Mouse (Mus musculus): ENCODE measurements around the gene Abcb7. TPM values are rescaled to one million over a fixed set of nuclear protein-coding genes. Genes with fewer than 3 reads are reported as not detected.

Abcb7 gene
- total RNA-seq (2014; rRNA removed), result 16.1 and 16.4 TPM in 2 replicates
- polyA plus RNA-seq (2015; fragmentation: Nextera tagmentation; extraction: Ambion mirVana), result 2.8 and 3.4 TPM in 2 replicates

DNA sequence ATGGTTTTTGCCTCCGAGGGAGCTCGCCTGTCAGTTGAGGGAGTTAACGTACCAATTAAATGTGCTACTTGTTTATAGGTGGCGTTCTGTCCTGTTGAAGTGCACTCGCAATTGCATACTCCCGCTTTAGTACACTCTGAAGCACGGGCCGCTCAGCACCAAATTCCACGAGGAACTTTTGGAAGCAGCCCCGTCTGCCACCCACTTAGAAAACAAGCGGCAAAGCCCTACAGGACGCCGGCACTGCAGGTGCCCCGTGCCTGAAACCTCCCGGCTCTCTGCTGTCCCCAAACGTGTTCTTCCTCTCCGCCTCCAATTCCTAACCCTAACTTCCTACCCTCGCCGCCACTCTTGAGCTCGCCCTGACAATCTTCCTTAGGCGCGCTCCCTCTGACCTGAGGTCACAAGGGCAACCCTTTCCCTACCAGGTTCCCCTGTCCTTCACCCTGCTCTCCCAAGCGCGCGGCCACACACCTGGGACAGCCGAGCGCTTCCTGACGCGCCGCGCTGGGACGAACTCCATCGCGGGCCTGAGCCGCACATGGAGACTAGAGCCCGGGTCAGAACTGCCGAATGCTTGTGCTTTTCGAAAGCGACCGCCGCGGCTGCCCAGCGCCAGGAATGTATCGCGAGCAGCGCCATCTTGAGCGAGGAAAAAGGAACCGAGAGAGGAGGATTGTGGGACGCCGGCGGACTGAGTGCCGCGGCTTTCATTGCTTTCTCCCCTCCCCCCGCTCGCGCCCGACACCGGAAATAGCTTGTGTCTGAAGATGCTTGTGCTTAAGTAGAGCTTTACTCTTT is at the start of gene Abcb7:
Abcb7 (minus strand) TSS at position 674 of the 801 bp plus-strand sequence.
- no peaks in the 10 kb centered on the region for H3K4me1 ChIP-seq (ENCODE audit: insufficient read depth)
- H3K36me3 ChIP-seq (ENCODE audit: insufficient read depth), result no peaks in the 10 kb centered on the region
- H3K4me2 ChIP-seq (ENCODE audit: low read depth), result peak within 1 kb of the TSS; percentile 45
- H3K9me3 ChIP-seq (ENCODE audit: low read length), result no peaks in the 10 kb centered on the region
- peak within 1 kb of the TSS; percentile 59 for H3K9ac ChIP-seq
- peak; percentile 98 for ATAC-seq
- peak; percentile 34 for TF ChIP-seq CTCF (IDR thresholded peaks at IDR 0.05; ENCODE audit: low read depth)
- H3K27ac ChIP-seq (ENCODE audit: low read depth, low read length), result peak within 1 kb of the TSS; percentile 86
- peak within 1 kb of the TSS; percentile 61 for H3K4me3 ChIP-seq (ENCODE audit: low read depth, low read length)
- 24% methylated on average over 58 of the region's 58 CpGs for WGBS
- peak; percentile 89 for DNase-seq
- H3K27me3 ChIP-seq (ENCODE audit: insufficient read depth, low read length), result no peaks in the 10 kb centered on the region

DNA sequence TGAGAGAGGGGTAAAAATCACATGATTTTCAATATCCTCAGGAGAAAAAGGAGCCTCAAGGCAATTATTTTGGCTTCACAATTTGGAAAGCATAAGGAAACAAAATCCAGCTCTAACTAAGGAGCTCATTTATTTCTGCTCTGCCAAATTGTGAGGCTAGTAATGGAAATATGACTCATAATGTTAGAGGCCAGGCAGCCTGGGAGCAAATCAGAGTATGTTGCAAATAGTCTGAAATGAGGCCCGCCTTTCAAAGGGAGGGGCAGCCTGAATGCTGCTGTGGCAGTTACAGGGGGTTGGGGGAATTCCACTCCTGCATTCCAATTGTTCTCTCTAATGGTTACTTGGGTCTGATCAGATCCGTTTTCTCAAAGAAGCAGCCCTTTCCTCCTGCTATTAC is 48.1 kb upstream of the Abcb7 start:
- Histone ChIP-seq H3K9ac (no peak overlapping the region), H3K4me3 (ENCODE audit: low read depth, low read length) (no peak overlapping the region), H3K9me3 (ENCODE audit: low read length) (no peaks in the 10 kb centered on the region), H3K4me1 (ENCODE audit: insufficient read depth) (no peaks in the 10 kb centered on the region), H3K27ac (ENCODE audit: low read depth, low read length) (no peak overlapping the region), H3K36me3 (ENCODE audit: insufficient read depth) (no peaks in the 10 kb centered on the region), H3K4me2 (ENCODE audit: low read depth) (no peak overlapping the region), H3K27me3 (ENCODE audit: insufficient read depth, low read length) (no peaks in the 10 kb centered on the region)
- ATAC-seq (no peak), DNase-seq (no peak)
- no peak for TF ChIP-seq CTCF (IDR thresholded peaks at IDR 0.05; ENCODE audit: low read depth)
- 49% methylated on average over 2 of the region's 2 CpGs for WGBS

DNA sequence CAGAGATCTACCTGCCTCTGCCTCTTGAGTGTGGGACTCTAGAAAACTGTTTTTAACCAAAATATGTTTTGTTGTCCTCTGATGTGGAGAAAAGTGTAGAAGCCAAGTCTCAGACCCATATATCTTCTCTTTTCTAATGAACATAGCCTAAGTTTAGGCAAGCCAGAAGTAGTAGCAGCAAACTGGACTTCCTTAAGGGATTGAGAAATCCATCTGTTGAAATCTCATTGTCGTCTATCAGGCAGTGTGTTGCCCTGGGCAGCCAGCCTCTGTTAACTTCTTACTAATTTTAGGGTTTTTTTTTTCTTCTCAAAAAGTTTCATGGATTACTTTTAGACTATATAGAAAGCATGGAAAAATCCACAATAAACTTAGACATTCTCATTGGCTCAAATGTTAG is 38.8 kb upstream of the Abcb7 start:
- H3K27ac ChIP-seq (ENCODE audit: low read depth, low read length), result no peak overlapping the region
- 78% methylated on average over 1 of the region's 1 CpGs for WGBS
- DNase-seq (no peak), ATAC-seq (no peak)
- TF ChIP-seq CTCF (IDR thresholded peaks at IDR 0.05; ENCODE audit: low read depth), result no peak
- no peaks in the 10 kb centered on the region for H3K36me3 ChIP-seq (ENCODE audit: insufficient read depth)
- H3K4me3 ChIP-seq (ENCODE audit: low read depth, low read length), result no peak overlapping the region
- no peak overlapping the region for H3K4me2 ChIP-seq (ENCODE audit: low read depth)
- no peaks in the 10 kb centered on the region for H3K9me3 ChIP-seq (ENCODE audit: low read length)
- no peaks in the 10 kb centered on the region for H3K4me1 ChIP-seq (ENCODE audit: insufficient read depth)
- H3K27me3 ChIP-seq (ENCODE audit: insufficient read depth, low read length), result no peaks in the 10 kb centered on the region
- H3K9ac ChIP-seq, result no peak overlapping the region

DNA sequence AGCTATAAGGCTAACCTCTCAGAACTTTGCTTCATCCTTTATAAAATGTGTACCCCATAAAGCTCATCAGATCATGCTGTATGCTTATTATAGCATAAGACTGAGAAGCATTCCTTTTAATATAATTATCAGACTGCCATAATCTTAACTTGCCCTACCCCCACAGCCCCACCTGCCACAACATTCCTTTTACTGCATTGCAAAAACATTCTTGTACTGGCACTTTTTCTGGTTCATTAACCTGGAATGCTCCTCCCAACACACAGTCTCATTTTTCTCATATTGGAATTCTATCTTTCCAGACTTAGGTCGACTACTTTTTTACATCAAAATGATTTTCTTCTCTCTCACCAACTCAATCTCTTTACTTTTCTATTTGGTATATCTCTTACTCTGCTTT is 19.8 kb upstream of the Abcb7 start:
- H3K27ac ChIP-seq (ENCODE audit: low read depth, low read length), result no peak overlapping the region
- 26% methylated on average over 1 of the region's 1 CpGs for whole genome bisulfite sequencing

DNA sequence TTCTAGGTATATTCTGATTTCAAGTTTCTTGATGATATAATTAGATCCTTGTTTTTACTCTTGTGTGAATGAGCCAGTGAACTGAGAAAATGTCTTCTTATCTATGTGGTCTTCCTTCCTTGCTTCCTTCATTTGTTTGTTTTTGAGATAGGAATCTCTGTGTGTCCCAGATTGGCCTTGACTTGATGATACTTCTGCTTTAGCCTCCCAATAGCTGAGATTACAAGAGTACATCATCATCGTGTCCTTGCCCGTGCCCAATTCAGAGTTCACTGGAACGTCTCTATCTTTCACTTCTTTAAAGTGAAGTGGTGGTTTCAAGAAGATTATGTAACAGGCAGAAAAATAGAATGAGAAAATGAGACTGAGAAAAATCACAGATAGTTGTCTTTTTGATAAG is 14.5 kb upstream of the Abcb7 start:
- DNase-seq (no peak), ATAC-seq (no peak)
- H3K27ac ChIP-seq (ENCODE audit: low read depth, low read length), result no peak overlapping the region
- H3K4me1 ChIP-seq (ENCODE audit: insufficient read depth), result no peaks in the 10 kb centered on the region
- no peaks in the 10 kb centered on the region for H3K27me3 ChIP-seq (ENCODE audit: insufficient read depth, low read length)
- no peak overlapping the region for H3K4me3 ChIP-seq (ENCODE audit: low read depth, low read length)
- no peaks in the 10 kb centered on the region for H3K9me3 ChIP-seq (ENCODE audit: low read length)
- no peak overlapping the region for H3K9ac ChIP-seq
- H3K36me3 ChIP-seq (ENCODE audit: insufficient read depth), result no peaks in the 10 kb centered on the region
- H3K4me2 ChIP-seq (ENCODE audit: low read depth), result no peak overlapping the region
- TF ChIP-seq CTCF (IDR thresholded peaks at IDR 0.05; ENCODE audit: low read depth), result no peak
- WGBS, result 90% methylated on average over 3 of the region's 3 CpGs

More for the DNA sequence above, 19.8 kb upstream of the Abcb7 start:
- no peaks in the 10 kb centered on the region for H3K36me3 ChIP-seq (ENCODE audit: insufficient read depth)
- no peak overlapping the region for H3K4me3 ChIP-seq (ENCODE audit: low read depth, low read length)
- no peak overlapping the region for H3K4me2 ChIP-seq (ENCODE audit: low read depth)
- no peaks in the 10 kb centered on the region for H3K27me3 ChIP-seq (ENCODE audit: insufficient read depth, low read length)
- DNase-seq (no peak), ATAC-seq (no peak)
- no peak overlapping the region for H3K9ac ChIP-seq
- no peaks in the 10 kb centered on the region for H3K9me3 ChIP-seq (ENCODE audit: low read length)
- no peaks in the 10 kb centered on the region for H3K4me1 ChIP-seq (ENCODE audit: insufficient read depth)
- TF ChIP-seq CTCF (IDR thresholded peaks at IDR 0.05; ENCODE audit: low read depth), result no peak

DNA sequence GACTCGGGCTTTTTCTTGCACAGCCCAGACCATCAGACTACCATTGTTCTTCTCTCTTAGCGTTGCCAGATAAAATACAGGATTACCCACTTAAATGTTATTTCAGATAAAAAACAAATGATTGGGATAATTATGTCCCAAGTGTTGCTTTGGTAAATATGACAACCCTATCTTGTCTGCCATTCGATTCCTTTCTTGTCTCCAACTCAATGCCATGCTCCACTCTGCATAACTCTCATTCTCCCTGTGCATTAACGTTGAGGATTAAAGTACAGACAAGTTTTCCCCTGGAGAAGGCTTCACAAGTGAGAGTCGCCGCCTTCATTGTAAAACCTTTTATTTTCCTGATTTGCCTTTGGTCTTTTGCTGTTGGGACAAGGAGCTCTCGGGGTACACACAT is 339 bp upstream of the Abcb7 start:
- peak overlapping the region; percentile 59 for H3K9ac ChIP-seq
- WGBS, result 49% methylated on average over 7 of the region's 7 CpGs
- no peaks in the 10 kb centered on the region for H3K27me3 ChIP-seq (ENCODE audit: insufficient read depth, low read length)
- TF ChIP-seq CTCF (IDR thresholded peaks at IDR 0.05; ENCODE audit: low read depth), result no peak
- no peaks in the 10 kb centered on the region for H3K9me3 ChIP-seq (ENCODE audit: low read length)
- no peaks in the 10 kb centered on the region for H3K36me3 ChIP-seq (ENCODE audit: insufficient read depth)
- ATAC-seq (peak; percentile 34), DNase-seq (no peak)
- no peaks in the 10 kb centered on the region for H3K4me1 ChIP-seq (ENCODE audit: insufficient read depth)
- peak overlapping the region; percentile 37 for H3K4me2 ChIP-seq (ENCODE audit: low read depth)
- H3K4me3 ChIP-seq (ENCODE audit: low read depth, low read length), result peak overlapping the region; percentile 61
- H3K27ac ChIP-seq (ENCODE audit: low read depth, low read length), result peak overlapping the region; percentile 86

DNA sequence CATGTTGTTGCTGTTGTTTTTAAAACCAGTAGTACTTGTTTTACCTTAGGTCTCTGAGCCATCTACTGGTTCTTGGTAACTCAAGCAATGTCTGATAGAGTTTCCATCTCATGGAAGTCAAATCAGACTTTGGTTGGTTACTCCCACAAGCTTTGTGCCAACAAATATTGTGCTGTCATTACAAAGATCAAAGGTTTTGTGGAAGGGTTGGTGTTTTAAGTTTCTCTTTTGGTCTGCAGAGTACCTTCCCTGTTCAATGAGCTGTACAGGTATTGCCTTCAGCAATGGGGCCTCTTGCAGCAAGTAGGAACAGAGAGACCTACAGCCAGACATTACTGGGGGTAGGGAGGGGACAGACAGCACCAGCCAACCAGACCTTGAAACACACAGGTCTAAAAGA is 5.5 kb downstream of the Abcb7 start:
- Histone ChIP-seq H3K9ac (no peak overlapping the region), H3K36me3 (ENCODE audit: insufficient read depth) (no peaks in the 10 kb centered on the region), H3K27me3 (ENCODE audit: insufficient read depth, low read length) (no peaks in the 10 kb centered on the region), H3K27ac (ENCODE audit: low read depth, low read length) (no peak overlapping the region), H3K4me1 (ENCODE audit: insufficient read depth) (no peaks in the 10 kb centered on the region), H3K4me3 (ENCODE audit: low read depth, low read length) (no peak overlapping the region), H3K9me3 (ENCODE audit: low read length) (no peaks in the 10 kb centered on the region), H3K4me2 (ENCODE audit: low read depth) (no peak overlapping the region)
- no peak for ATAC-seq
- no peak for DNase-seq
- no peak for TF ChIP-seq CTCF (IDR thresholded peaks at IDR 0.05; ENCODE audit: low read depth)
